Mouse (Mus musculus) heart, adult 18-20 months (tissue): ENCODE data around the gene Rara. TPM values are rescaled to one million over a fixed set of nuclear protein-coding genes. Genes with fewer than 3 reads are reported as not detected.
A peak's percentile ranks its signal among the peaks of the same experiment; 100 is the strongest.

Experiments used
- DNase-seq, 2 experiments: peaks; one replicate each; pipeline ENCODE4 v3.0.0; 2021 to 2022; ENCODE audit warnings: mixed read lengths in 1 of 2
- total RNA-seq, 2 experiments: library from RNA; stranded (reverse); gene quantifications; 2 replicates each; pipeline ENCODE4 v1.2.3; 2021

Gene Rara
- total RNA-seq, 2 experiments from 2014 or later: 8.7 to 10.1 TPM

GRCm38 (mm10) chr11:98952111-98952510 lies 24.5 kb downstream of the Rara start:
- DNase-seq: no peak

GRCm38 (mm10) chr11:98952736-98953135 lies 25.1 kb downstream of the Rara start:
- no peak for DNase-seq

GRCm38 (mm10) chr11:98953361-98953760 lies 25.7 kb downstream of the Rara start:
- DNase-seq: no peak

- no peak for DNase-seq
Measured at GRCm38 (mm10) chr11:98953835-98954320, 26.3 kb downstream of the Rara start.

- DNase-seq: peak; percentile 89 to 91
Measured at GRCm38 (mm10) chr11:98954373-98954772, 26.8 kb downstream of the Rara start.

- DNase-seq: no peak
Measured at GRCm38 (mm10) chr11:98954801-98955706, 27.4 kb downstream of the Rara start.

- DNase-seq: no peak
Measured at GRCm38 (mm10) chr11:98955707-98956235, 28.2 kb downstream of the Rara start.

- no peak for DNase-seq
Measured at GRCm38 (mm10) chr11:98956340-98956739, 28.7 kb downstream of the Rara start.

- DNase-seq: peak; percentile 91 to 95
Measured at GRCm38 (mm10) chr11:98959437-98960312, 32.1 kb downstream of the Rara start.

- DNase-seq: peak; percentile 86 to 89
Measured at GRCm38 (mm10) chr11:98960313-98960906, 32.8 kb downstream of the Rara start.

- peak; percentile 61 to 68 for DNase-seq
Measured at GRCm38 (mm10) chr11:98961051-98961592, 33.5 kb downstream of the Rara start.

- DNase-seq: no peak
Measured at GRCm38 (mm10) chr11:98961766-98962165, 34.1 kb downstream of the Rara start.

- no peak for DNase-seq
Measured at GRCm38 (mm10) chr11:98962421-98963095, 34.9 kb downstream of the Rara start.

- DNase-seq: peak; percentile 88 to 95
Measured at GRCm38 (mm10) chr11:98963191-98964021, 35.8 kb downstream of the Rara start.

GRCm38 (mm10) chr11:98964201-98964615 lies 36.6 kb downstream of the Rara start:
- DNase-seq: no peak

- DNase-seq: peak; percentile 80 to 84
Measured at GRCm38 (mm10) chr11:98964616-98965415, 37.2 kb downstream of the Rara start.

GRCm38 (mm10) chr11:98965416-98966077 lies 37.9 kb downstream of the Rara start:
- no peak for DNase-seq

GRCm38 (mm10) chr11:98966499-98967141 lies 39.0 kb downstream of the Rara start:
- DNase-seq: peak; percentile 89 to 93
